Mouse (Mus musculus) kidney, adult 2 months (tissue): ENCODE results near the gene Cog2.

Experiments
- CTCF ChIP-seq: fragments of 200-500 bp; conservative IDR thresholded peaks from 2 replicates; pipeline ENCODE4 v1.5.1; 2011; ENCODE audit warnings: low read depth, mild to moderate bottlenecking, control low read depth, low read length, moderate library complexity, mixed read lengths; ENCODE audit not compliant: insufficient read depth, insufficient read length
- POLR2A ChIP-seq: fragments of 200-500 bp; IDR thresholded peaks from one replicate; pipeline ENCODE4 v1.6.1; 2011; ENCODE audit warnings: low read depth, low read length, control low read depth

- no peak for TF ChIP-seq CTCF
- TF ChIP-seq POLR2A: no peak
These were observed 26.2 kb upstream of the Cog2 start for GRCm38 (mm10) chr8:124494397-124494796.
